Mouse (Mus musculus): ENCODE data around the gene Clec3b. TPM values are rescaled to one million over a fixed set of nuclear protein-coding genes. Genes with fewer than 3 reads are reported as not detected.
A peak's percentile ranks its signal among the peaks of the same experiment; 100 is the strongest.

Gene Clec3b
- total RNA-seq (2021), result 10 to 100 TPM; 27.6 to 47.5 TPM
- 34.0 and 58.3 TPM in 2 replicates for polyA plus RNA-seq (2012; rRNA removed)
- long read RNA-seq, partial matches to known transcripts, result 0 of 7 reads
- long read RNA-seq, other reads (novel, unspliced or antisense), result 3 of 7 reads

DNA sequence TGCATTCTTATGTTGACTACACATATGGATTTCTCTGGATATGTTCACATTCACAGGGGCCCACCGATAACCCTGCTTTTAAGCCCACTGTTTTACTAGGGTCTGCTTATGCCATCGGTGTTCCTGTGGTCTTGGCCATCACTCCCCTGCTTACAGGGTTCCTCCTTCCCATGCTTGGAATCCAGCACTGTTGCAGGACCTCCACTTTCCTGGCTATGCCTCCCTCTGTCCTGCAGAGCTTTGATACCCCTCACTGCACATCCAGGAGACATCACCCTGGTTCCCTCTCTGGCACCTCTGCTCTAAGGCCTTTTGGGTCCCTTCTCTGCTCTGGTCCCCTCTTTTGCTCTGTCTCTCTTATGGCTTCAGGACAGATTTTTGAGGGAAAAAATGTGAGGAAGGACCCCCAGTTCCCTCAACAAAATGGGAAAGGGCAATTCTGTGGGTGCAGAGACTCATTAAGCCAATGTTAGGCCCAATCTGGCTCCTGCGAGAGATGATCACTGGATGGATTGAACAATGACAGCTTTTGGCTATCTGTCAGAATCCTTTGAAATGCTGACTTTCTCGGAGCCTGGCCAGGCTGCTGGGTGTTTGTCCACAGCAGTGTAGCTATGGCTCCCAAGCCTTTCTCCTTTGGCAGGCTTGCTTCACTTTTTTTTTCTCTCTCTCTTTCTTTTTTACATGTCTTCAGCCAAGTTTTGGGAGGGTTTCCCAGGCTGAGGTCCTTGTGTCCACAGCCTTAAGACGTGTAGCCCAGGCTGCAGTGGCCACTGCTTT is at the start of gene Clec3b:
TSS of gene Clec3b (plus strand) at position 706 of the 780 bp plus-strand sequence.
- DNase-seq, result peak; percentile 41

DNA sequence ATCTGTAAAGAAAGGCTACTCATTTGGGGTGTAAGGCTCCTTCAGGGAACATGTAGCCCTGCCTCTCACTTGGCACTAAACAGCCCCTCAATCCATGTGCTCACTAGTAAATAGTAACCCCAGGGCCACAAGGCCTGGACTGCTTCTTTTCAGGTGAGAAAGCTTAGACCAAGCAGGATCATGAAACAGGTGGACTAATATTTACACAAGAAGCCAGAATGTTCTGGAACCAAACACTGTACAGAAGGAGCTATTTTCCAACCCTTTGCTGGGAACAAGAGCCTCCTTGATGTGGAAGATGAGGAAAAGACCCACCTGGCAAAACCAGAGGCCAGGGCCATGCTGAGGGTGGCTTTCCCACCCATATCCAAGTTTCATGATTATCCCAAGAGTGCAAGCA is 47.3 kb upstream of the Clec3b start:
- no peak for DNase-seq

- no peak for DNase-seq
Observed at GRCm38 (mm10) chr9:123104362-123104761, 46.4 kb upstream of the Clec3b start.

DNA sequence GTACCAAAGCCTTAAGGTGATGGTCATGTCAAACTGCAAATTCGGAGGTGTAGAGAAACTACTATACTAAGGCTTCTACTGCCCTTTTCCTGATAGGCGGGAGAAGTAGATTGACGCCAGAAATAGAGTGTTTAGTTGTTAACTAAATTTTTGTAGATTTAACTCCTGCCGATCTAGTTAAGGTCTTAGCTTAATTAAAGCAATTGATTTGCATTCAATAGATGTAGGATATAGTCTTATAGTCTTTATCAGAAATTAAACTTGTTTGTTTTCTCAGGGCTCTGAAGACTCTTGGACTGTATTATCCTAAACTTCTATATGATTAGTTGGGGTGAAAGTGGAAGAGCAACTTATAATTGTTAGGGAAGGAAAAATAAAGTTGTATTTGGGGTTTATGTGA is 43.6 kb upstream of the Clec3b start:
- no peak for DNase-seq

- no peak for DNase-seq
Observed at GRCm38 (mm10) chr9:123109188-123109587, 41.6 kb upstream of the Clec3b start.

- peak; percentile 28 for DNase-seq
Observed at GRCm38 (mm10) chr9:123111751-123112221, 39.0 kb upstream of the Clec3b start.

- peak; percentile 93 for DNase-seq
Observed at GRCm38 (mm10) chr9:123112805-123113521, 37.8 kb upstream of the Clec3b start, which contains the start of the genes Zdhhc3 and Exosc7. Zdhhc3 (minus strand) TSS chr9:123113205. Exosc7 (plus strand) TSS chr9:123113215.

GRCm38 (mm10) chr9:123113931-123114330 is 36.8 kb upstream of the Clec3b start:
- DNase-seq, result no peak

- no peak for DNase-seq
Observed at GRCm38 (mm10) chr9:123115566-123115965, 35.2 kb upstream of the Clec3b start.

GRCm38 (mm10) chr9:123123017-123123416 is 27.7 kb upstream of the Clec3b start:
- DNase-seq, result no peak

- DNase-seq, result peak; percentile 54
Observed at GRCm38 (mm10) chr9:123123571-123124412, 27.0 kb upstream of the Clec3b start.

- no peak for DNase-seq
Observed at GRCm38 (mm10) chr9:123124413-123124981, 26.2 kb upstream of the Clec3b start.

GRCm38 (mm10) chr9:123127663-123128062 is 23.1 kb upstream of the Clec3b start:
- no peak for DNase-seq

- no peak for DNase-seq
Observed at GRCm38 (mm10) chr9:123132994-123133393, 17.8 kb upstream of the Clec3b start.

DNA sequence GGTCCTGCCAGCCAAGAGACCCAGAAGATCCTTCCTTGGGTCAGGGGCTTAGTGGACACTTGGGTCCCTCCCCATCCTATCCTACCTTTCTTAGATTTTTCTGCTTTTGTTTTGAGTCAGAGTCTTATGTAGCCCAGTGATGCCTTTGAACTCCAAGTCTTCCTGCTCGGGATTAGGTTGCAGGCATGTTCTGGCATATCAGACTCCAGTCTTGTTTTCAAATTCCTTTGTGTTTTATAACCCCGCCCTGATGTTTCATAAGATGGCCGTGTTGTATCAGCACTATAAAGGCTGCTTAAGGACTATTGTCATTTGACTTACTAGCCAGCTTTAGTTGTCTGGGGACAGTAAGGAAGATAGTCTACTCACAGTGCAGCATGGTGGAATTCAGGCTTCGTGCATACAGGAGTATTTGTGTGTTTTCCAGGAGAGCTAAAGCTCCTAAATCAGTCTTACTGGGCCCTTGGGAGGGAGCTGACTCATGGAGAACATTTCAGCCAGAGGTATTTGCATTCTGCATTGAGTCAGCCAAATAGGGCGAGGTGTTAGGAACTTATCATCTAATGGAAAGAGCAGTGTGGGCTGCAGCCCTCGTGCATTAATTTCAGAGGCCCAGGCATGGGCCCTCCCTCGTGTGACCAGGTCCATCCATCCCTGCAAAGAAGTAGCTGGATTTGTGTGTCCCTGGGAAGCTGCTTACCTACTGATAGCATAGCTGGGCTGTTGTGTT is 13.6 kb upstream of the Clec3b start:
- DNase-seq, result peak; percentile 53

DNA sequence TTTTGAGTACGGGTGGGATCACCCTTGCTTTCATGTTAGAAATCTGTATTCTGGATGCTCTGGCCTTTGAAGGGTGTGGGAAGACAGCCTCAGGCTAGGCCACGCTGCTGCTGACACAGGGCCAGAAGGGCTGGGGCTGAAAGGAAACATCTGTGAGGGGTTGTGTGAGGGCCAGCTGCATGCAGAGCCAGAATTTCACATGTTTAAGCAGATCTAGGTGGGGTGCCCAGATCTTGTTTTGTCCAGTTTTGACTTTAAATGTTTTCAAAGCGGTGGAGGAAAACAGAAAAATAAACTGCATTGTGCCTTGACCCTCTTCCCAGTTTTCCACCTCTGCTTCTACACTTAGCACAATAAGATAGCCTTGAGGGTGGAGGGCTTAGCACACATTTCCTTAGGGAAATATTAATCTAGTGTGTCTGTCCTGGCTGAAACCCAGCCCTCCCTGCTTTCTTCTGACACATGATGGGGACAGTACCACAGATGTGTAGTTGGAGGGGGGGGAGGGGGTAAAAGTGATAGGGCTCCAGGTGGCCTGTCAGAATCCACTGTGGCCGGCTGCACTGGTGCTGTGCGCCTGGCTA is 11.8 kb upstream of the Clec3b start:
- peak; percentile 54 for DNase-seq

- no peak for DNase-seq
Observed at GRCm38 (mm10) chr9:123139887-123140614, 10.7 kb upstream of the Clec3b start.

DNA sequence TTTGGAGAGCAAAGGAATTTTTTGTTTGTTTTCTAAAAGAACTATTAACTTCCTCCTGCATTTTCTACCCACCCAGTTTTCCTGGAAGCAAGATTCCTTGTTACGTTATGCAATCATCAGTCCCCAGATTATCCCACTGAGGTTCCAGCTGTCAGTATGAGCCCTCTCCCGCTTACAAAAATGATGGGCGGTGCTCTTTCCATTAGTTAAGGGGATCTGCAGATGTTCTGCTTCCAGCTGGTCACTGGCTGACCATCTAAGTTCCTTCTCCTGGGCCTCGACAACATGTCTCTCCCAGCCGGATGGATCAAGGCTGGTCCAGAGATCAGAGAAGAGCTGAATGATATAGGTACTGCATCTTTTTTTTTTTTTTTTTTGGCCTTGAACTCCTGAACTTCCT is 2.3 kb upstream of the Clec3b start:
- no peak for DNase-seq

GRCm38 (mm10) chr9:123151561-123151960 is 815 bp downstream of the Clec3b start:
- no peak for DNase-seq

DNA sequence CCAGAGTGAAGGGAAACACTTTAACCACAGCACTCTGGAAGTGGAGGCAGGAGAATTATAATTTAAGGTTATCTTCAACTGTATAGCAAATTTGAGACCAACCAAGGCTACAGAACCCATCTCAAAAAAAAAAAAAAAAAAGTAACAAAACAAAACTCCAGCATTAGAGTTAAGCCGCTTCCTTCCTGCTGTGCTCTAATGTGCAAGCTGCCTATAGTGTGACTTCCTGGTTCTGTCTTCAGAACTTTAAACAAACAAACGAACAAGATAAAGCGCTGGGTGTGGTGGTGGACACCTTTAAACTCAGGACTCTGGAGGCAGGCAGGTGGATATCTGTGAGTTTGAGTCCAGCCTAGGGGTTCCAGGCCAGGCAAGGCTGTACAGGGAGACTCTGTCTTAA is 1.3 kb downstream of the Clec3b start:
- DNase-seq, result no peak
